Mouse (Mus musculus) bone marrow macrophage, adult 2 months (primary cell): ENCODE results near the gene Hivep3. TPM values are rescaled to one million over a fixed set of nuclear protein-coding genes. Genes with fewer than 3 reads are reported as not detected.
A peak's percentile ranks its signal among the peaks of the same experiment; 100 is the strongest.

Experiments used
- H3K27ac ChIP-seq: 2 replicates; pipeline ENCODE4 v1.5.1; 2012; ENCODE audit warnings: low read depth, low read length; ENCODE audit not compliant: insufficient read depth
- H3K4me1 ChIP-seq: 2 replicates; pipeline ENCODE4 v1.6.1; 2012; ENCODE audit warnings: low read length; ENCODE audit not compliant: control insufficient read depth, insufficient read depth
- H3K4me3 ChIP-seq: 2 replicates; pipeline ENCODE4 v1.5.1; 2012; ENCODE audit warnings: mild to moderate bottlenecking, low read length, moderate library complexity; ENCODE audit not compliant: insufficient read depth
- CTCF ChIP-seq: IDR thresholded peaks from 2 replicates; pipeline ENCODE4 v1.5.1; 2012; ENCODE audit warnings: low read depth, mild to moderate bottlenecking, low read length, moderate library complexity
- POLR2A ChIP-seq: IDR thresholded peaks from 2 replicates; pipeline ENCODE4 v1.6.1; 2012; ENCODE audit warnings: mild to moderate bottlenecking, low read depth, low read length, borderline replicate concordance
- polyA plus RNA-seq: library from polyadenylated mRNA; stranded (reverse); fragments of >200 nt; gene quantifications from 2 replicates; pipeline ENCODE4 v1.2.4, GENCODE M21; 2012; ENCODE audit not compliant: missing spikeins, insufficient read depth, insufficient read length

Hivep3 gene
- polyA plus RNA-seq, 1 experiment, result 19.8 TPM

GRCm38 (mm10) chr4:120052481-120052880, 318.9 kb downstream of the Hivep3 start:
- peak overlapping the region; percentile 89 for H3K27ac ChIP-seq
- no peak overlapping the region for H3K4me3 ChIP-seq
- H3K4me1 ChIP-seq, result peaks cover 43% of the 10 kb centered on the region
- TF ChIP-seq CTCF (no peak), POLR2A (no peak)

GRCm38 (mm10) chr4:120053026-120054005, 319.7 kb downstream of the Hivep3 start:
- peak overlapping the region; percentile 89 for H3K27ac ChIP-seq
- peak overlapping the region; percentile 27 for H3K4me3 ChIP-seq
- H3K4me1 ChIP-seq, result peaks cover 43% of the 10 kb centered on the region
- TF ChIP-seq CTCF, result no peak

- H3K4me1 ChIP-seq, result peaks cover 43% of the 10 kb centered on the region
- no peak for TF ChIP-seq CTCF
- TF ChIP-seq POLR2A, result no peak
- H3K4me3 ChIP-seq, result peak overlapping the region; percentile 12
- H3K27ac ChIP-seq, result peak overlapping the region; percentile 89
Observed at GRCm38 (mm10) chr4:120054145-120054544, 320.6 kb downstream of the Hivep3 start.

GRCm38 (mm10) chr4:120056451-120056850, 322.9 kb downstream of the Hivep3 start:
- Histone ChIP-seq H3K4me3 (no peak overlapping the region), H3K27ac (no peak overlapping the region), H3K4me1 (peaks cover 39% of the 10 kb centered on the region)
- no peak for TF ChIP-seq CTCF
- no peak for TF ChIP-seq POLR2A

GRCm38 (mm10) chr4:120057529-120057928, 323.9 kb downstream of the Hivep3 start:
- TF ChIP-seq POLR2A (no peak), CTCF (no peak)
- Histone ChIP-seq H3K4me1 (peaks cover 38% of the 10 kb centered on the region), H3K27ac (no peak overlapping the region), H3K4me3 (no peak overlapping the region)

- peaks cover 35% of the 10 kb centered on the region for H3K4me1 ChIP-seq
- H3K27ac ChIP-seq, result no peak overlapping the region
- TF ChIP-seq CTCF (no peak), POLR2A (no peak)
- no peak overlapping the region for H3K4me3 ChIP-seq
Observed at GRCm38 (mm10) chr4:120058157-120058556, 324.6 kb downstream of the Hivep3 start.

GRCm38 (mm10) chr4:120058794-120059193, 325.2 kb downstream of the Hivep3 start:
- no peak overlapping the region for H3K27ac ChIP-seq
- TF ChIP-seq CTCF (no peak), POLR2A (no peak)
- H3K4me3 ChIP-seq, result no peak overlapping the region
- H3K4me1 ChIP-seq, result peaks cover 30% of the 10 kb centered on the region

- Histone ChIP-seq H3K4me3 (no peak overlapping the region), H3K27ac (no peak overlapping the region), H3K4me1 (peaks cover 17% of the 10 kb centered on the region)
- no peak for TF ChIP-seq POLR2A
- no peak for TF ChIP-seq CTCF
Observed at GRCm38 (mm10) chr4:120061727-120062126, 328.1 kb downstream of the Hivep3 start.

- Histone ChIP-seq H3K4me1 (peaks cover 17% of the 10 kb centered on the region), H3K27ac (no peak overlapping the region)
- no peak for TF ChIP-seq CTCF
- no peak for TF ChIP-seq POLR2A
Observed at GRCm38 (mm10) chr4:120062198-120062597, 328.6 kb downstream of the Hivep3 start.

GRCm38 (mm10) chr4:120062754-120063153, 329.2 kb downstream of the Hivep3 start:
- TF ChIP-seq CTCF, result no peak
- TF ChIP-seq POLR2A, result no peak
- H3K27ac ChIP-seq, result no peak overlapping the region
- no peak overlapping the region for H3K4me3 ChIP-seq
- H3K4me1 ChIP-seq, result peaks cover 17% of the 10 kb centered on the region

More at GRCm38 (mm10) chr4:120062198-120062597, 328.6 kb downstream of the Hivep3 start:
- no peak overlapping the region for H3K4me3 ChIP-seq
